Mouse (Mus musculus) lung, postnatal 0 days (tissue): ENCODE results near the gene Casp9.

ENCODE experiments used
- CTCF ChIP-seq: IDR thresholded peaks from 2 replicates; pipeline ENCODE4 v1.5.1; 2016; ENCODE audit warnings: antibody characterized with exemption, mild to moderate bottlenecking
- EP300 ChIP-seq: IDR thresholded peaks from 2 replicates; pipeline ENCODE4 v1.6.1; 2016; ENCODE audit warnings: antibody characterized with exemption, mild to moderate bottlenecking, control low read depth

DNA sequence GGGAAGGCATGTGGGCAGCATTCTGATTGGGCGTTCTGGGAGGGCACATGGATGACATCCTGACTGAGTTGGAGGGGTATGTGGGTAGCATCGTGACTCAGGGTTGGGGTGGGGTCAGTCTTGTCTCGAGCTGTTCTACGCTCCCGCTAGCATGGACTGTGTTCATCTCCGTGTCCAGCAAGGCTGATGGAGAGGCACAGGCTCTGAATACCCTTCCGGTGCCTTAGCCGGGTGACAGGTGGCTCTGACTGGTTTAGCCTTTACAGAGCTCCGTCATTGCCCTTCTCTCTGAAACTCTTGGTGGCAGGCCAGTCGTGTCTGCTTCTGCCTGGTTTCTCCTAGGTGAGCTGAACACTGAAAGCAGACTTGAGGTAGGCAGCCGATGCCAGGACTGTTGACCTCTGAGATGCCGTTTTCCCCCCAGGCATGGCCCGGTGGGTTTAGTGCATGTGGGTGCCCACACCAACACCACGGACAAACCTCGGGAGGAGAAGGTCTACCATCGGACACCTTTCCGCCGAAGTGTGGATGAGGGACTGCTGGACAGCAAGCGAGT is 38.0 kb upstream of the Casp9 start:
- TF ChIP-seq CTCF (no peak), EP300 (no peak)
